Mouse (Mus musculus): ENCODE data around the gene Fam186a. TPM values are rescaled to one million over a fixed set of nuclear protein-coding genes. Genes with fewer than 3 reads are reported as not detected.
"Not testable (repeated sequence)": the region's sequence is repeated elsewhere in the genome, so short reads cannot be mapped to it uniquely, and the experiment has no call there.

The Fam186a gene
- total RNA-seq (2022), result under 1 TPM; 0.08 to 0.31 (median 0.15) TPM

DNA sequence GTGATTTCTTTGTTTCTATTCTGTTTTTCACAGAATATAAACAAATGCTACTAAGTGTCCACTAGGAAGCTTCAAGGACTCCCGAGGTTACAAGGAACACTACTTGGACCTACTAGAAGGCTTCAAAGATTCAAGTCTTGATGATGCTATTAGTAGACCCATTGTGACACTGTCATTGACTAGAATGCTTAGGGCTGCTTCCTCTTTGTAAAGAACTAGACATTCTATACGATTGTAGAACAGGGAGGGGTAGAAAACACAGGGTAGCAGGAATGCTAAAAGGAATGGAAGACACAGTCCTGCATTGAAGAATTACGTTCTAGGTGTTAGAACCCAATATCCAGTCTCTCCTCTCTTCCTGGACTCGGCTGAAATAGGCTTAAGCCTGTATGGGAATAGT lies at the start of gene Fam186a:
Gene Fam186a (minus strand): TSS at position 101 of the 400 bp plus-strand sequence.
- no peak for DNase-seq

GRCm38 (mm10) chr15:100006180-100006579 lies 39.3 kb upstream of the Fam186a start:
- DNase-seq, result no peak

GRCm38 (mm10) chr15:100004677-100005273 lies 37.9 kb upstream of the Fam186a start:
- no peak for DNase-seq

DNA sequence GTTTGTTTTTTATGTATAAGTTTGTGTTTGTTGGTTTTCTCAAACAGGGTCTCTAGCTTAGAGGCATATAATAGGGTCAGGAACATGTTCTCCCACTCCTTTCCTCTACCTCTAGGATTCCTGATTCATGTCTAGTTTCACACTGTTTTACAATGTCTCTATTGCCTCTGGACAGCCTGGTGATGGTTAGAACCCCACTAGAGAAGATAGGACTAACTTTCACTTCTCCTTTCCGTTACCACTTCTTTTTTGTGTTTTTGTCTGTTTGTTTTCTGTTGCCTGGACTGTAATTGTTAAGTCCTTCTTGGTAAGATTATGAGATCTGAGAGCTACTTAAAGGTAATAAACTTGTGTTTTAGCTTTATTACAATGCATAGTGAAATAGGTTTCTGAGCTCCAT lies 32.5 kb upstream of the Fam186a start:
- DNase-seq, result no peak

GRCm38 (mm10) chr15:99997114-99997804 lies 30.4 kb upstream of the Fam186a start:
- DNase-seq, result no peak

DNA sequence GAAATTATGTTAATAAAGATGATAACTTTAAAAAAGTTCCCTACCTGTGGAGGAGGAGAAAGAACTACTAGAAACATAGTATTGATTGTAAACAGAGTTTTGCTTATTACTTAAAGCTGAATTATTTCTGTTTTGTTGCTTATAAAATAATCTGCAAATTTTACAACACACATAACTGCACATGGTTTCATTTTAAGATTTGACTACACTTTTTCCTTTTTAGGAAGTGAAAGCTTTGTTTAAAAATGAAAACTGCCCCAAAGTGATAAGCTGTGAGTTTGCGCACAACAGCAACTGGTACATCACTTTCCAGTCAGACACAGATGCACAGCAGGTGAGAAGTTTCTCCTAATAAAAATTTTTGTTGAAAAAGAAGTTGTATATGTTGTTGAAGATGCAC lies 26.2 kb upstream of the Fam186a start:
- DNase-seq, result no peak

GRCm38 (mm10) chr15:99979715-99980114 lies 12.9 kb upstream of the Fam186a start:
- no peak for DNase-seq

- DNase-seq, result no peak
These were observed 12.4 kb upstream of the Fam186a start for GRCm38 (mm10) chr15:99979266-99979665.

- DNase-seq, result not testable (repeated sequence)
These were observed 9.3 kb upstream of the Fam186a start for GRCm38 (mm10) chr15:99976121-99976520.

DNA sequence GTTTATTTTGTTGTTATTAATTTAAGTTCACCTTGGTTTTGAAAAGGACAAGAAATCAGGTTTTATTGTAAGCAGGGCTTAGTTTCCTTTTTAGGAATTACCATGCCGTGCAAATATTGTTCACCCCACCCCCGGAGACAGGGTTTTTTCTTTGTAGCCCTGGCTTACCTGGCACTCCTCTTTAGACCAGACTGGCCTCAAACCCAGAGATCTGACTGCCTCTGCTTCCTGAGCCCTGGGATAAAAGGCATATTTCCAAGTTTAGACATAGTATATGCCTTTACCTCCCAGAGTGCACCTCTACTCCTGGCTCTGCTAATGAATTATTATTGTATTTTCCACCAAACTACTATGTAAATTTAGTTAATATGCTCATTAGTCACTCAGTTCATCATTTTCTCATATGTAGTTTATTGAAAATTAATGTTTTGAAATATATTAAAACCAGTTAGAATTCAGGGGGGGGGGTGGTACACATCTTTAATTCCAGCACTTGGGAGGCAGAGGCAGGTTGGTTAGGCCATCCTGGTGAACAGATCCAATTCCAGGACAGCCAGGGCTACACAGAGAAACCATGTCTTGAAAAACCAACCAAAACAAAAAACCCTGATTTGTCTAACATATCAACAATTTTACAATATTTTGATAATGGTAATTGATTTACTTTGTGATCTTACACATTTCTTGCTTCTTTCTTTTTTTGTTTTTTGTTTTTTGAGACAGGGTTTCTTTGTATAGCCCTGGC lies 7.8 kb upstream of the Fam186a start:
- DNase-seq, result no peak

DNA sequence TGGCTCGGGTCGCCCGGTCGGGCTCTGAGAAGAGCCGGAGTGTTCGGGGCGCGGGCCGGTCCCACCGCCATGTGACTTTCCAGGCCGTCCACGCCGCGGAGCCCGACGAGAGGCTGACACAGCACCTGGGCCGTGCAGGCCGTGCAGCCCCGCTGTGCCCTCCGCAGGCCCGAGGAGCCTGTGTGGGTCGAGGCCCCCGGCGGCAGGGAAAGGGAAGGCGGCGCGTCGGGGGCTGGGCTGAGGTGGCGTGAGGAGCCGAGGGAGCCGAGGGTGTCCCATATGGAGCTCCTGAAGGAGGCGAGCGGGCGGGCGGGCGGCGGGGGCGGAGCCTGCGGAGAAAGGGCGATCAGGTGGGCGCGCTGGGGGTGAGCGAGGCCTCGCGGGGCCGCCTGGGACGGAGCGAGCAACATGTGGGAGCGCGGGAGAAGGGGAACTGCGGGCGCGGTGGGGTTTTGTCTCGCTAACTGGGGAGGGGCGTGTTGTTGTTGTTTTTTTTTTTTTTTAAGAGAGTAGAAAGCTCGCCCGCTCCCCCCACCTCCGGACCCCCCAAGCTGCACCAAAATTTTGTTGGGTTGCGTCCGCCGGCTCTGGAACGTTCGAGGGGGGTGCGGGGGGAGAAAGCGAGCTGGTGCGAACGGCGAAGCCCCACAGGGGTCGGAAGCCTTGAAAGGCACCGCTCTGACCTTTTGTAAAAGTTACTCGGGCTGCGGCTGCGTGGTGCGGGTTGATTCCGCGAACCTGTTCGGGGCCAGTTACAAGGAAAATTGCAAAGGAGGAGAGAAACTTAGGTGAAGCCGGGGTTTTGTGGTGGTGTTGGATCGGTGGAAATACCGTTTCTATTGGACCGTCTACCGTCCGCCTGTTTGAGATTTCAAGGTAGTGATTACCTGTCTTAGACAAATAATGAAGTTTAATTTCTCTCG lies 6.4 kb upstream of the Fam186a start:
- peak; percentile 31 for DNase-seq

DNA sequence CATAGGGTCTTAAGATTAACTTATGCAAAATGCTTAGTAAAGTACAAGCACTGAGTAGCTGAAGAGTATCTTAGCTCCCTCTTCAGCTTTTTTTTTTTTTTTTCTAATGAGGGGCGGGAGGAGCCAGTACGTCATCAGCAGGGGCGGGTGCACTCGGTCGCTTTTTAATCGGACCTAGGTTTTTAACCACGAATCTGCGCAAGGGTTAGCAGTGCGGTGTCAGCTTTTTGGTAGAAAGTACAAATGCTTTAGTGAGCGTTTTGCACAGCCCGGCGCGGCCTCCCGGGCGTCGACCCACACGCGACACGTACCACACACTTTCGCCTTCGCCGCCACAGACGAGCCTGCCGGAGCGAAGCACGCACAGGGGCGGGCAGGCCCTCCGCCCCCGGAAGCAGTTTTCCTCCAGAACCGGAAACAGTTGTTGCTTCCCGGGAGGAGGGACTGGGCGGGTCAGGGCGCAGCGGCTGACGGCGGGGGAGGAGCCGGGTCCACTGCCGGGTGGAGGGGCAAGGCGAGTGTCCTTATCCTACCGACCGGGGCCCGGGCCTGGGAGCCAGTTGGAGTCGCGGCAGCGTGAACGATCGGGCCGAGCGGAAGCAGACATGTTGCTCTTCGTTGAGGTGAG lies 5.6 kb upstream of the Fam186a start:
- peak; percentile 95 for DNase-seq

DNA sequence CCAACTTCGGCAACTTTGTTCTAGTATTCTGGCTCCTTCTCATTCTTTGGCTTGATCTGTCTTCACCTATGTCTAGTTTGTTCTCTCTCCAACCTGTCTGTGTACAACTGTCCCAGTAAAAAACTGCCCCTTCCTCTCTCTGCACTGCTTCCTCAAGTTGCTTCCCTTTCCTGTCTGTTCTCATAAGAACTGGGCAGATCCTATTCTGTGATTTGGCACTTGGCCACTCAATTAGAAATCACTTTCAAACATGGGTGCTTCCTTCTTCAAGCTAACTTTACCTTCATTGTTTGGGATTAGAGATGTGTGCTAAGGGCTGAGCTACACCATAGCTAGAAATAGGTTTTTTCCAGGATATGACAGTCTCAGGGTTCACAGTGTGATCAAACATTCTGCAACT lies 3.7 kb upstream of the Fam186a start:
- DNase-seq, result no peak

DNA sequence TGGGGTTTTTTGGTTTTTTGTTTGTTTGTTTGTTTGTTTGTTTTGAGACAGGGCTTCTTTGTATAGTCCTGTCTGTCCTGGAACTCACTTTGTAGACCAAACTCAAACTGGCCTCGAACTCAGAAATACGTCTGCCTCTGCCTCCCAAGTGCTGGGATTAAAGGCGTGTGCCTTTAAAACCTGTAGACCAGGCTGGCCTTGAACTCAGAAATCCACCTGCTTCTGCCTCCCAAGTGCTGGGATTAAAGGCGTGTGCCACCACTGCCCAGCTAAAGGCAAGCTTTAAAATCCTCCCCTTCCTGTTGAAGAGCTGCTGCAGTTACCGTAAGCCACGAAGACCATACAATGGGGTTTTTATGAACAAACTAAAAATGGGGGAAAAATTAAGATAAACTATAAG lies 2.9 kb upstream of the Fam186a start, which contains the start of gene Larp4:
Gene Larp4 (plus strand): TSS at position 301 of the 400 bp plus-strand sequence.
- DNase-seq, result not testable (repeated sequence)

DNA sequence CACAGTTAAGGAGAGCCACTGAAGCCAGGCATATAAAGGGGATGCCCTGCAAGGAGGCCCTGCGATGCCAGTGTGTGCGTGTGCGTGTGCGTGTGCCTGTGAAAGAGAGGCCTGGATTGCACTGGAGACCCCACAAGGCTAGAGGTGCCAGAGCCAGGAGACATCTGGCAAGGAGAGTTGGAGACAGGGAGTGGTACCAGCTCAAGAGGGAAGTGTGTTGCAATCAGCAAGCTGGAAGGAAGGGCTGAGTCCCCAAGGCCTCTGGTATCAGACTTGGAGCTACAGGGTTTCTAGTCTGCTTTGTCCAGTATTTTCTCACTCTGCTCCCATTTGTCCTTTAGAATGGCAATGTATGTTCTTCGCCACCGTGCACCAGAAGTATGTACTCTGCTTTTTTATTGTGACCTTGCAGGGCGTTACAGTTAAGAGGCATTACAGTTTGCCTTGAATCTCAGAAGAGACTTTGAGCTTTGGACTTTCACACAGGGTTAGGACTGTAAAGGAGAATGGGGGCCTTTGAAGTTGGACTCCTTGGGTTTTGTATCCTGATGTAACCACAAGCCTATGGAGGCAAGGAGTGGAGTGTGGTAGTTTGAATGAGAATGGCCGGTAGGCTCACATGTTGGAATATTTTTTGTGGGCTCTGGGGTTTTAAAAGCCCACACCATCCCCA lies 1.6 kb downstream of the Fam186a start:
- DNase-seq, result no peak

GRCm38 (mm10) chr15:99955324-99955723 lies 11.5 kb downstream of the Fam186a start:
- no peak for DNase-seq

DNA sequence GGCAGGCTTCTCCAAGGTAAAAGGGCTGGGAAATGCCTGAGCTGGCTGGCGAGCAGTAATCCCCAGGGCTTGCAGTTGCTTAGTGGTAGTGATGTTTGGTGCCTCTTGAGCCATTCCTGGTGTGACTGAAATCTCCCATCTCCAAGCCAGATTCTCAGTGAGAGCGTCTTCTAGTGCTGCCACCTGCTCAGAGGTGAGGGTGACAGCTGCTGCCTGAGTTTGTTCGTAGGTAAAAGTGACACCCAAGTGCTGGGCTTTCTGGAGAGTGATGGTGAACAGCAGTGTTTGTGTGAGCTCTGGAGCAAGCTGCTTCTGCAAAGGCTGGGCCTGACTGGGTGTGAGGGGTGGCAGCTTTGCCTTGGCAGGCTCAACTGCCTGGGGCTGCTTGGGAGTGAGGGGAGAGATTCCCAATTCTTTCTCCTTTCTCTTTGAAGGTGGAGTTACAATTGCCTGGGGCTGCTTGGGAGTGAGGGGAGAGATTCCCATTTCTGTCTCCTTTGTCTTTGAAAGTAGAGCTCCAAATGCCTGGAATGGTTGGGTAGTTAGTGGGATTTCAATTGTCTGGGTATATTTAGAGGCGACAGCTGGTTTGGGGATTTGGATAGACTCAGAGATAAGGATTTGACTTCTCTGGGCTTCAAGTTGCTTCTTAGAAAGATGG lies 25.8 kb downstream of the Fam186a start:
- no peak for DNase-seq

GRCm38 (mm10) chr15:99940426-99940825 lies 26.4 kb downstream of the Fam186a start:
- no peak for DNase-seq

DNA sequence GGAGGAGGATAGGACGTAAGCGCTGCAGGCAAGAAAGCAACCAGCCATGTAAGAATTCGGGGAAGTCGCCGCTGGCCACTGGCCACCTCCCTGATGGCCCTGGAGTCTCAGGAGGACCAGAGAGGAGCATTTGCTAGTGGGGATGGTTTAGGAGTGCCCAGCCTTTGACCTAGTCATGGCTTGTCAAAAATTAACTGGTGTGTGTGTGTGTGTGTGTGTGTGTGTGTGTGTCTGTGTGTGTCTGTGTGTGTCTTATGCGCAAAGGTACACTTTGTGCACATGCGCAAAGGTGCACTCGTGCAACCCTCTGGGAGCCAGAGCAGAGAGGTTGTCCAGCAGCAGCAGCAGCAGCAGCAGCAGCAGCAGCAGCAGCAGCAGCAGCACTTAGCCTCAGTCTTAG lies 29.0 kb downstream of the Fam186a start:
- DNase-seq, result no peak

DNA sequence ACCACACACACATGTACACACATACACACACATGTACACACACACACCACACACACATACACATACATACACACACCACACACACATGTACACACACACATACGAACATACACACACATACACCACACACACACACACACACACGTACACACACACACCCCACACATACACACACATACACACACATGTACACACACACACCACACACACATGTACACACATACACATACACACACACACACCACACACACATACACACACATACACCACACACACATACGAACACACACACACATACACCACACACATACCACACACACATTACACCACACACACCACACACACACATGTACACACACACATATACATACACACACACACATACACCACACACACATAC lies 30.2 kb downstream of the Fam186a start:
- no peak for DNase-seq

GRCm38 (mm10) chr15:99934501-99934900 lies 32.4 kb downstream of the Fam186a start:
- DNase-seq, result no peak

All from adrenal gland, adult 8-10 months (tissue).